Mouse (Mus musculus) left cerebral cortex, postnatal 36 days (tissue): ENCODE measurements at regions not wholly inside any gene's neighbourhood (a gene's known extent, or its start where the extent isn't known, plus 50 kb on each side); places are given as distances from the start of the nearest gene placed in this dataset.
"Not testable (repeated sequence)": the region's sequence is repeated elsewhere in the genome, so short reads cannot be mapped to it uniquely, and the experiment has no call there.

ENCODE experiments used
- DNase-seq, 2 experiments: peaks; one replicate each; pipeline ENCODE4 v3.0.0; 2021 to 2022; ENCODE audit warnings: low spot score in 2 of 2, mixed read lengths in 1 of 2
- intact Hi-C: fragments of 180-260 bp; cut with DNase I; formaldehyde crosslinking; loops from one replicate; pipeline ENCODE4 v1.15.1; 2025

GRCm38 (mm10) chr13:75475828-75476597, 230.5 kb upstream of the Ell2 start:
- DNase-seq = no peak
- intact Hi-C loops = no loop called here

DNA sequence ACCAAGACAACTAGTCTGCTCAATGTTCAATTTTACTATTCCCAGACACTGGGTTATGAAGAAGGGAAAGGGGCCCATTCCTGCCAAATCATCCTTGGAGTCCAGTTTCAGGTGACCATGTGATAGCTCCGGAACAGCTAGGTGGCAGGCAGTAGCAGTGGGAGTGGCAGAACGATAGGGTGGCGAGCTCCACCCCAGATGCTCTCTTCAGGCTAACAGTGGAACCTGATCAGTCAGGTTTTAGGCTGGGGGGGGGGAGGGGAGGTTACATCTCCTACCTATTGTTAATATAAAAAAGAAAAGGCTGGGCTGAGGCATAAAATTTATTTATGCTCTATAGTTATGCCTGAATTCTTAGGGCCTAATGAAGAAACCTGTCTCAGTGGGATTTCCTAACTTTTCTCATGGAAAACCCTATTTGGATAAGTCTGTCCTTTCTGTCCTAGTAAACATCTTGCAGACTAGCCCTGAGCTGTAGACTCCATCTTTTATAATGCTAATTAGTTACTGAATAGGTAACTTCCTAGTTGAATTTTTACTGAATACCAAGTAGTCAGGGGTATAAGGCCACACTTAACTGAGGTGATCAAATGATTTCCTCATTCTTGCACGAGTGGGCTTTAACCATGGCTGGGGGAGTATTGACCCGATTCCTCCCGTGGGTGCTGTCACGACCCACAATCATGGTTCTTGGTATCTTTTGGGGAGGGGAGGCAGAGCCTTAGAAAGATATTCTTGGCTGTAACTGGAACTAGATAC, 223.2 kb upstream of the Ell2 start:
- intact Hi-C loops, DNase-seq: not testable (repeated sequence)

- intact Hi-C loops, DNase-seq: not testable (repeated sequence)
Observed at GRCm38 (mm10) chr13:75484252-75484651, 222.3 kb upstream of the Ell2 start.

GRCm38 (mm10) chr13:75501530-75501929, 205.0 kb upstream of the Ell2 start:
- DNase-seq = no peak
- intact Hi-C loops = no loop called here

GRCm38 (mm10) chr13:75503394-75503793, 203.2 kb upstream of the Ell2 start:
- no peak for DNase-seq
- intact Hi-C loops = no loop called here

GRCm38 (mm10) chr13:75514315-75515020, 192.1 kb upstream of the Ell2 start:
- DNase-seq = no peak
- intact Hi-C loops = no loop called here

DNA sequence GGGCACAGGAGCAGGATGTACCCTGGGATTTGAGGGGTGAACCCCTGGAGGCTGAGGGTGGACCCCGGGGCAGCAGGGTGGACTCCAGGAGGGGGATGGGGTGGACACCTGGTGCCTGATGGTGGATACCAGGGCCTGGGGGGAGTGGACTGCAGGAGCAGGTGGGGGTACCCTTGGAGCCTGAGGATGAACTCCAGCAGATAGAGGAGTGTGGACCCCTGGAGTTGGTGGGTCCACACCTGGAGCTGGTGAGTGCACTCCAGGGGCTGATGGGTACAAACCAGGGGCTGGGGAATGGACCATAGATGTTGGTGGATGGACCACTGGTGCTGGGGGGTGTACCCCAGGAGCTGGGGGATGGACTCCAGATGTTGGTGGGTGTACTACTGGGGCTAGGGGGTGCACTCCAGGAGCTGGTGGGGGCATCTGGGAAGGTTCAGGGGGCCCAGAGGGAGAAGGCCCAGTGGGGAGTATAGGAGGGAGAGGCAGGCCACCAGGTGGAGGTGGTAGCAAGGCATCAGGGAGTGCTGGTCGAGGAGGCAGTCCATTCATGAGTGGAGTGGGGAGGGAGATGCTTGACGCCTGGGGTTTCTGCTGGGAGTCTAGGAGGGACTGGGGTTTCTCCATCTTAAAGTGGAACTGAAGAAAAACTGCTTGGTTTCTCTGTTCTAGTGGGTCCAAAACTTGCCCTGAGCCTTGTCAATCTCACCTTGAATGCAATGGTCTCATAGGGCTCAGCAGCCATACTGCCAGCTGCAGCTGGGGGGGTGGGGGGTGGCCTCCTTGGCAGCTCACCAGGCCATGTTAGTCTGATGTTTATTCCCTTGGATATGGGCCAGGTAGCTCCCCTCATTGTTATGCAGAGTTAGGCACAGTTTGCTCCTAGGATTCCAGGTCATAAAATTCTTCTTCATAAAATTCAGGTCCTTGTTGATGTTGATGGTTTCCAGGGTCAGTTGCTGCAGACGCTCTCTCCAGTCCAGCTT, 183.0 kb upstream of the Ell2 start:
- intact Hi-C loops = no loop called here
- DNase-seq = no peak

DNA sequence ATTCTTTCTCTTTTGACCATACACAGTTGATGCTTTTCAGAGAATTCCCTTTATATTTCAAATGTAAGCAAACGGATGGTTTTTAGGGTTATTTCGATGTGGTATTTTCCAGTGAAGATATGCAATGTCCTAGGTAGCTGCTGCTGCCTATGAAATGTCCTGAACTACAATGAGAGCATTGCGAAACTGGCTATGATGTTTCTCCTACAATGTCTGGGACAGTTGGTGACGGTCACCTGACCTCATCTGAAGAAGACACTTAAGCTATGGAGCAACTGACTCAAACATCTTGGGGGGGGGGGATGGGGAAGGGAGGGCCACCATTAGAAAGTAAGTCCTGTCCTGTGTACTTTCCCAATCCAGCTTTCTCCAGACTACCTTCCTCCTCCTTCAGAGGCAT, 182.1 kb upstream of the Ell2 start:
- intact Hi-C loops = no loop called here
- DNase-seq = no peak

DNA sequence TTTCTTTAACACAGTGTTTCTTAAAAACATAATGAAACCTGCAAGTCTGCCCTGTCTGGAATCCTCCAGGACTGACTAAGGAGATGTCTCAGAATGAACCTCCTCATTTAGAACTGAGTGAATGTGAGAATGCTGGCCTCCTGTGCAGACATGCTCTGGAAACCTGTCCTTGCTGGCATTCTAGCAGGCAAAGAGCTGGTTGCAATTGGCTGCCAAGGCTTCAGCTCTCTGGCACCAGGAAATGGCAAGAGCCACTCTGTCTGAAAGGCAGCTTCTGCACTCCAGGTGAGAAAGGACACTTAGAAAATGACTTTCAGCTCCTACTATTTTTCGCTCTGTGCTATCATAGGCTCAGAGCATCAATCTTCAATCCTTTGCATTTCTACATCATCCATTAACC, 175.0 kb upstream of the Ell2 start:
- intact Hi-C loops = no loop called here
- DNase-seq = no peak

DNA sequence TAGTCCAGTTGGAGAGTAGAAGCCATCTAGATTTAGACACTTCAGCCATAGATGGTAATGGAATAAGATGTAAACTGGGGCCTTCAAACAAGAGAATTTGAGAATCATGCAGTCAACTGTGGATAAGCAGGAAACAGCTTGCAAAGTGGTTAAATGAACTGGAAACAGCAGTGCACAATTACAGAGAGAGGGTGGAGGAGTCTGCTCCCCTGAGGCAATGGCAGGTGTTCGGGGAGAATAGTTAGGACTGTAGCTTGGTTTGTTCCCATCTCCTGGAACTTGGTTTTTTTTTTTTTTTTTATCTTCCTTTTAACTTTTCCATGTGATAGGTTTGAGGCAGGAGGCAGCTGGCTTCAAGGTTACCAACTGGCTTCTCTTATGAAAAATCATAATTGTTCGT, 165.1 kb upstream of the Ell2 start:
- DNase-seq = no peak
- intact Hi-C loops = no loop called here

- no peak for DNase-seq
- intact Hi-C loops = no loop called here
Observed at GRCm38 (mm10) chr13:75542253-75542945, 164.2 kb upstream of the Ell2 start.

GRCm38 (mm10) chr13:75542946-75543327, 163.6 kb upstream of the Ell2 start:
- DNase-seq = no peak
- intact Hi-C loops = no loop called here

- intact Hi-C loops = no loop called here
- no peak for DNase-seq
Observed at GRCm38 (mm10) chr13:75543595-75543994, 163.0 kb upstream of the Ell2 start.

DNA sequence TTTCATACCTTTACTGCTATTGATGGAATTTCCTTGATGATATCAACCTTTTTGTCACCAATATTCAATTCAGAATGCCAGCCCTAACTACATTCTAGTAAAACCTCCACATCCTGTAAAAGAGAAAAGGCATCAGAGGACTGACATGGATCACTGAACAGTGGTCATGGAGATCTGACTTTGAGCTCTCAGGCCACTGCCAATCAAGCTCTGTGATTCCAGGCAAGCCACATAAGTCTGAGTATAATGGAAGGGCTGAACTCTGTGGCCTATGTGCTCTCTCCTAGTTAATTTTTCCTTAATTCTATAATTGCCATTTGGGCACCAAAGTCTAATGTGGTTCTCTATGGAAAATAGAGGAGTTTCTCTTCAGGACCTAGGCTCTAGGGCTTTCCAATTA, 161.8 kb upstream of the Ell2 start:
- no peak for DNase-seq
- intact Hi-C loops = no loop called here

DNA sequence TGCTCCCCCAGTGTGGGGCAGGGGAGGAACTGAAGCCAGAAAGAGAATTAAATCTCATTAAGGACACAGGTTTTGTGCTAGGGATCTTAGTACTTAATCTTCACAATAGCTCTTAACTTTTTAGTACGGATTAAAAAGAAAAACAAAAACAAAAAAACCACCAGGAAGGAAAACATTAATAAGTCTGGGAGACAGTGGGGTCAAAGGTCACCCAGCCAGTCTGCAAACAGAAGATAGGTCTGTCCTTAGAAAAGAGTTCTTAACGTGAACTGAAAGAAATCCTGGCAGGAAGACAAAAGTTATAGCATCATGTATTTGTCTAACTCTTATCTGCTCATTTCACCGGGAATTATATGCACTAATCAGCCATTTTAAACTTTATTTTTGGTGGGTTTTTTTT, 158.8 kb upstream of the Ell2 start:
- no peak for DNase-seq
- intact Hi-C loops = no loop called here

DNA sequence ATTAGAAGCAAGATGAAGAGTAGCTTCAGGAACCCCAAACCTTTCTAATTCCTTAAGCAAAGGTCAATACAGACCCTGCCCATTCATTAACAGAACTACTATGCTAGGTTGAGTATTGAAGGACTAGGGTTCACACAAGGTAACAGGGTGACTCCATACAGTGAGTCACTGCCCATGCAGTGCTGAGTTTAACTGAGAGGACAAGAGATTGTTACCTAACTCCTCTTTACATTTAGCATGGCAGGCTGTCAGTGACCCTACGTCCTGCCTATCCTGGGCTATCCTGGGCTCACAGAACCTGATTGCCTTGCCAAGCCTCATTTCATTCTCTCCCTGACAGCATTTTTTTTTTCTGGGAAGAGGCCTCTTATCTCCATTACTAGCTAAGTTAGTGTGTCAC, 127.6 kb upstream of the Ell2 start:
- no peak for DNase-seq
- intact Hi-C loops = no loop called here

DNA sequence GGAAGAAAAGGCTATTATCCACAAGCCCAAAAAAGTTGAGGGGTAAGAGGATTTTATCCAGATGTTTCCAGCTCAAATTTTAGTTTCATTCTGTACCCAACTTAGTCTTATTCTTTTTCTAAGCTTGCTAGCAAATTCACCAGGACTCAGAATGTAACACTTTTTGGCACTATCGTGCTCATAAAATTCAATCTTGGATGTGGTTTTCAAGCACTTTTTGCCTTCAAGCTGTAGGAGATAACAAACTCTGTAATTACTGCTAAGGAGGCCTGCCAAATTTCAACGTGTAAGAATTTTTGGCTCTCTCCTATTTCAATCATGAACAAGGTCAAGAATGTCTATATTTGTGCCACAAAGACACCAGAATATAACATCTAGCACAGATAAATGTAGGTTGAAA, 115.7 kb upstream of the Ell2 start:
- intact Hi-C loops = no loop called here

GRCm38 (mm10) chr13:75596856-75597255, 109.7 kb upstream of the Ell2 start:
- no peak for DNase-seq
- intact Hi-C loops = no loop called here

More for the DNA sequence above, 115.7 kb upstream of the Ell2 start:
- DNase-seq = no peak

- no peak for DNase-seq
- intact Hi-C loops = no loop called here
Observed at GRCm38 (mm10) chr13:75598186-75598585, 108.4 kb upstream of the Ell2 start.
